Mouse (Mus musculus): ENCODE results near the gene Atg16l2.

DNA sequence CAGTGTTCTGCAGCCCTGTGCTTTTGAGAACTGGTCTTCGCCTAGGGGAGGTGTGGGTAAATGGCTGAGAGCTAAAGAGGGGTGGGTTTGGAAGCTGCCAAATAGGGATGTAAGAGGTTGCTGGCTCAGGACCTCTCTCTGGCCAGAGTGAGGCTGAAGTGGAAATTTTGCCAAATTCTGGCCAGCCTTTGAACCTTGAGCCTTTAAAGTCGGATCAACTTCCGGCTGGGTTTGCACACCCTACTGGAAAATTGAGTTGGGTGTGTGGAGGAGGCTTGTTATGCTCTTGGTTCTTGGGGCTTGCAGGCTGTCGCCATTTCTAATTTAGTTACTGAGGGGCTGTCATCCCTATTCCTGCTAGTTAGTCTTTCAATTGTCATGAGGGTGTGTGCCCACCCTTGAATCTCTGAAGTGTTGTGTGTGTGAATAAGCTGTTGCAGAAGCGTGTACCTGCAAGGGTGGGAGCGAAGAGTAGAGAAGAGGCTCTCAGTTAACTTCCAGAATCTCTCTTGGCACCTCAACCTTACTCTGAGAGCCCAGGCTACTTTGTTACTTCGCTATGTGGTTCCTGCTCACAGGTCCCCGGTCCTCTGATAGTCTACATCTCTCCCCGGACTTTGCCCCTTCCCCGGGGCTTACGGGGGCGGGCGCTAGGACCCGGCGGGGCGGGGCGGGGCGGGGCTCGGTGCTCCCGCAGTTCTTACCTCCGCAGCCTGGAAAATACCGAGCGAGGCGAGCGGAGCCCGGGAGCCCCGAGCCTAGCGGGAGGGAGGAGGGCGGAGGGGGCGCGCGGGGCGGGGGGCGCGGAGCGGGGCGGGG, 18.6 kb upstream of the Atg16l2 start:
- TF ChIP-seq CTCF (IDR thresholded peaks at IDR 0.05; ENCODE audit: low read depth, low read length) (no peak), GATA1 (IDR thresholded peaks at IDR 0.05; ENCODE audit: borderline replicate concordance, low read length) (no peak)

All from G1E (cell line).